Mouse (Mus musculus): ENCODE data around the gene Samd1.

DNA sequence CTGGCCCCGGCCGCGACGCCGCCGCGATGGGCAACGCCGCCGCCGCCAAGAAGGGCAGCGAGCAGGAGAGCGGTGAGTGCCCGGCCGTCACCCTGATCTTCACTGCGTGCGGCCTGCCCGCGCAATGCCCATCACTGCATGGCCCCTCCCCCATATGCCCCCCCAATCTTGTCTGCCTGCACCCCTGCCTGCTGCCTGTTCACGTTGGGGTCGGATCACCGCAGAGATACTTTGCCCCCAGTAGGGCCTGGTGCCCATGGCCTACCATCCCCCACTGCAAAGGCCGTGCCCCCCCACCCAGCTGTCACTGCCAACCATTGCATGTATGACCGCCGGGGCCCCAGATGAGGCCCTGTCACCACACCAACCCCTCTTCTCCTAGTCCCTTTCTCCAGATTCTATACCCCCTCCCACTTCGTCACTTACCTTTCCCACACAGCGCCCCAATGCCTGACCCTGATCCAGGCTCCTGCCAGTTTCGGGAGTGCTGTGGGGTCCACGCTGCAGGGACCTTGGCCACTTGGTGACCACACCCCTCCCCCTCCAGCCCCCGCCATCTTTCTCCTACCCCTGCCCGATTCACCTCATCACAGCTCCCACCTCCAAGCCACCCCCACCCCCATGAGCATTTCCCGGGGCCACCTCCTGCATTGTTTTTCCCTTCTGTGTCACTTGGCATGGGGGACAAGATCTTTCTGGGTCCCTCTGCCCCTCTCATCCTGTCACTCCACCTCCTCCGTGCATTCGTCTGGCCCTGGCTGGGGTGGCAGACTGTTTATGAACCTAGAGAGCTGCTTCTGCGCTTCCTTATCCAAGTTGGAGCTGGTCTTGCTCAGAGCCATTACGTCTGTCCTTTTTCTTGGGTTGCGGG lies 24.1 kb upstream of the Samd1 start:
- TF ChIP-seq USF2 (IDR thresholded peaks at IDR 0.05; ENCODE audit: borderline replicate concordance in 1 of 2, insufficient read depth in 1 of 2, low read depth in 1 of 2, low read length in 2 of 2) = no peak
- TF ChIP-seq ZC3H11A (IDR thresholded peaks at IDR 0.05; ENCODE audit: low read depth, low read length) = no peak
- no peak for TF ChIP-seq MAX (IDR thresholded peaks at IDR 0.05; ENCODE audit: low read length)
- TF ChIP-seq CTCF (IDR thresholded peaks at IDR 0.05 in 2 of 3, conservative IDR thresholded peaks at IDR 0.05 in 1 of 3; ENCODE audit: control insufficient read depth in 1 of 3, insufficient read depth in 1 of 3, low read depth in 2 of 3, low read length in 3 of 3, poor library complexity in 1 of 3, severe bottlenecking in 1 of 3) = no peak
- TF ChIP-seq NELFE (IDR thresholded peaks at IDR 0.05; ENCODE audit: low read depth, low read length) = no peak
- no peak for TF ChIP-seq EP300 (IDR thresholded peaks at IDR 0.05; ENCODE audit: low read depth in 1 of 2, low read length in 2 of 2)
- TF ChIP-seq HCFC1 (IDR thresholded peaks at IDR 0.05; ENCODE audit: low read depth, low read length) = no peak
- TF ChIP-seq JUND (IDR thresholded peaks at IDR 0.05; ENCODE audit: low read depth, low read length) = no peak
- no peak for TF ChIP-seq RAD21 (IDR thresholded peaks at IDR 0.05; ENCODE audit: low read depth, low read length)
- no peak for TF ChIP-seq GABPA (IDR thresholded peaks at IDR 0.05; ENCODE audit: low read depth, low read length)
- no peak for TF ChIP-seq POLR2A (IDR thresholded peaks at IDR 0.05; ENCODE audit: control insufficient read depth in 1 of 2, insufficient read depth in 1 of 2, low read depth in 1 of 2, low read length in 2 of 2, poor library complexity in 1 of 2)
- TF ChIP-seq UBTF (IDR thresholded peaks at IDR 0.05; ENCODE audit: borderline replicate concordance, insufficient read depth, low read depth, low read length) = no peak

Measured in MEL (cell line).